In the genomic region with DNA sequence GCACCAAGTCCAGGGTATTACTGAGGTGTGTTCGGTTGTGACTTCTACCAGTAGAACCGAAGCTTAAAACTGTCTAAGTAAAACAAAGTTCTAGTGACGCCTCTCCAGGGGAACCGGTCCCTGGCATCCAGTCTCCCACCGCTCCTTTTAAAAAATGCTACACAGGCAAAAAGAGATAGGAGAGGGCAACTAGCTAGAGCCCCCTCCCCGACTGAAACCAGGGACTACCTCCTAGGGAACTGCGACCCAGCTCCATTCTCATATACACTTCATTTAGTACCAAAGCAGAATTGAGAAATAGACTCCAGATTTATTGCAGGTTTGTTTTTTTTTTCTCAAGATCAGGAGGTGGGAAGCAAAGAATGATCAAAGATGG, we compare ENCODE assay signal across 8 mouse cellular contexts. TPM values are rescaled to one million over a fixed set of nuclear protein-coding genes. Genes with fewer than 3 reads are reported as not detected.
A peak's percentile ranks its signal among the peaks of the same experiment; 100 is the strongest.
DNase-seq lines count a peak whose midpoint lies in the region; ATAC-seq and TF ChIP-seq lines count a peak whose summit lies in the region.

No protein-coding gene starts in this region.

- H3K36me3 ChIP-seq in heart, embryonic 12.5 days: no peaks in the 10 kb centered on the region
- H3K36me3 ChIP-seq in heart, embryonic 16.5 days (ENCODE audit: control insufficient read depth, insufficient read depth): no peaks in the 10 kb centered on the region
- no peaks in the 10 kb centered on the region for H3K36me3 ChIP-seq in midbrain, embryonic 11.5 days (ENCODE audit: control insufficient read depth, insufficient read depth, low read length)

- H3K4me2 ChIP-seq in heart, embryonic 12.5 days: peak overlapping the region; percentile 94
- H3K4me2 ChIP-seq in heart, embryonic 16.5 days (ENCODE audit: low read depth, low read length): peak overlapping the region; percentile 95
- peak overlapping the region; percentile 67 for H3K4me2 ChIP-seq in midbrain, embryonic 11.5 days

- peak overlapping the region; percentile 92 for H3K4me3 ChIP-seq in heart, embryonic 12.5 days
- peak overlapping the region; percentile 84; the same call in 1 of the 2 replicates for H3K4me3 ChIP-seq in bone marrow macrophage, adult 2 months (ENCODE audit: insufficient read depth, low read length)
- H3K4me3 ChIP-seq in heart, embryonic 16.5 days (ENCODE audit: low read length): peak overlapping the region; percentile 90
- H3K4me3 ChIP-seq in midbrain, embryonic 11.5 days (ENCODE audit: low read depth, low read length): peak overlapping the region; percentile 93

- intact Hi-C loops in heart, postnatal 25 days (cut with DNase I): loop anchor here (5.0 to 10.0 kb wide), 2 partner anchors 118 to 274 kb away; no protein-coding TSS in a partner anchor

- no peak for DNase-seq in heart, postnatal 25 days (ENCODE audit: low spot score)
- DNase-seq in midbrain, embryonic 11.5 days (ENCODE audit: low spot score, missing footprints): no peak
- no peak for DNase-seq in embryo, embryonic 10.5 days (ENCODE audit: low spot score)
- no peak for DNase-seq in urinary bladder, adult 2 months (ENCODE audit: low spot score)
- DNase-seq in thymus, postnatal 14 days: no peak

- H3K4me1 ChIP-seq in heart, embryonic 12.5 days (replicated peaks): peaks cover 10% of the 10 kb centered on the region
- H3K4me1 ChIP-seq in bone marrow macrophage, adult 2 months (ENCODE audit: control insufficient read depth, insufficient read depth, low read length): peaks cover 6% of the 10 kb centered on the region; the same call in 1 of the 2 replicates
- H3K4me1 ChIP-seq in heart, embryonic 16.5 days (ENCODE audit: control insufficient read depth, insufficient read depth, low read length): peaks cover 15% of the 10 kb centered on the region; the same call in 1 of the 2 replicates
- peaks cover 19% of the 10 kb centered on the region for H3K4me1 ChIP-seq in midbrain, embryonic 11.5 days (ENCODE audit: control insufficient read depth, insufficient read depth, low read length)

- peak overlapping the region; percentile 99 for H3K27ac ChIP-seq in heart, embryonic 12.5 days (ENCODE audit: poor library complexity, severe bottlenecking)
- no peak overlapping the region for H3K27ac ChIP-seq in bone marrow macrophage, adult 2 months (ENCODE audit: insufficient read depth, low read depth, low read length)
- no peak overlapping the region for H3K27ac ChIP-seq in heart, embryonic 16.5 days (ENCODE audit: low read length)
- H3K27ac ChIP-seq in midbrain, embryonic 11.5 days (ENCODE audit: low read depth, low read length): no peak overlapping the region; the same call in 1 of the 2 replicates

- H3K9me3 ChIP-seq in heart, embryonic 12.5 days (replicated peaks): no peaks in the 10 kb centered on the region
- no peaks in the 10 kb centered on the region for H3K9me3 ChIP-seq in heart, embryonic 16.5 days (replicated peaks; ENCODE audit: control insufficient read depth, low read length)
- H3K9me3 ChIP-seq in midbrain, embryonic 11.5 days (ENCODE audit: control insufficient read depth, low read length): no peaks in the 10 kb centered on the region

- 7% methylated on average over 7 of the region's 7 CpGs for whole genome bisulfite sequencing in heart, embryonic 12.5 days
- WGBS in heart, embryonic 16.5 days: 10% methylated on average over 7 of the region's 7 CpGs
- WGBS in midbrain, embryonic 11.5 days: 1% methylated on average over 7 of the region's 7 CpGs

- H3K27me3 ChIP-seq in heart, embryonic 12.5 days (replicated peaks): no peaks in the 10 kb centered on the region
- no peaks in the 10 kb centered on the region for H3K27me3 ChIP-seq in heart, embryonic 16.5 days (ENCODE audit: control insufficient read depth, insufficient read depth, low read length)
- H3K27me3 ChIP-seq in midbrain, embryonic 11.5 days (ENCODE audit: control insufficient read depth, insufficient read depth, low read length): no peaks in the 10 kb centered on the region

- TF ChIP-seq POLR2A in bone marrow macrophage, adult 2 months (IDR thresholded peaks at IDR 0.05; ENCODE audit: borderline replicate concordance, low read depth, low read length): no peak

- TF ChIP-seq CTCF in bone marrow macrophage, adult 2 months (IDR thresholded peaks at IDR 0.05; ENCODE audit: low read depth, low read length): no peak

- no peak for ATAC-seq in heart, embryonic 12.5 days (ENCODE audit: insufficient number of reproducible peaks, low FRiP score)
- no peak for ATAC-seq in heart, embryonic 16.5 days (replicated peaks; ENCODE audit: extremely low read depth, insufficient read depth, low FRiP score)
- no peak for ATAC-seq in midbrain, embryonic 11.5 days (ENCODE audit: low FRiP score)

- H3K9ac ChIP-seq in heart, embryonic 12.5 days: peak overlapping the region; percentile 98
- H3K9ac ChIP-seq in heart, embryonic 16.5 days (ENCODE audit: low read length): peak overlapping the region; percentile 95
- H3K9ac ChIP-seq in midbrain, embryonic 11.5 days (ENCODE audit: low read length): peak overlapping the region; percentile 98

RNA-seq across cellular contexts. Expression of gene Pbx3, which starts 2.6 kb away (rescaled TPM):
- 30.4 and 33.1 TPM in 2 replicates for polyA plus RNA-seq in heart, embryonic 12.5 days (2016; fragmentation: Nextera tagmentation; extraction: Ambion mirVana)
- total RNA-seq in heart, postnatal 25 days (2021): 1 to 10 TPM; 8.1 to 8.2 TPM
- polyA plus RNA-seq in bone marrow macrophage, adult 2 months (2012; ENCODE audit: insufficient read depth, insufficient read length, missing spikeins): 13.4 and 13.7 TPM in 2 replicates
- polyA plus RNA-seq in heart, embryonic 16.5 days (2015; fragmentation: Nextera tagmentation; extraction: Ambion mirVana): 15.7 and 16.2 TPM in 2 replicates
- polyA plus RNA-seq in midbrain, embryonic 11.5 days (2014; fragmentation: Nextera tagmentation; extraction: Ambion mirVana): 59.3 and 63.8 TPM in 2 replicates
- 20.1 and 25.5 TPM in 2 replicates for polyA plus RNA-seq in urinary bladder, adult 2 months (2012; rRNA removed)

RNA-seq across cellular contexts. Expression of gene Mapkap1, which starts 36.2 kb away (rescaled TPM):
- 63.4 and 64.8 TPM in 2 replicates for polyA plus RNA-seq in heart, embryonic 12.5 days (2016; fragmentation: Nextera tagmentation; extraction: Ambion mirVana)
- total RNA-seq in heart, postnatal 25 days (2021): 10 to 100 TPM; 63.4 to 68.0 TPM
- polyA plus RNA-seq in bone marrow macrophage, adult 2 months (2012; ENCODE audit: insufficient read depth, insufficient read length, missing spikeins): 33.4 and 40.0 TPM in 2 replicates
- polyA plus RNA-seq in heart, embryonic 16.5 days (2015; fragmentation: Nextera tagmentation; extraction: Ambion mirVana): 60.7 and 66.3 TPM in 2 replicates
- 90.7 and 98.4 TPM in 2 replicates for polyA plus RNA-seq in midbrain, embryonic 11.5 days (2014; fragmentation: Nextera tagmentation; extraction: Ambion mirVana)
- 52.4 and 55.3 TPM in 2 replicates for polyA plus RNA-seq in urinary bladder, adult 2 months (2012; rRNA removed)
